Mouse (Mus musculus) urinary bladder, adult 18-20 months (tissue): ENCODE data around the gene Ninj2.
"Not testable (repeated sequence)": the region's sequence is repeated elsewhere in the genome, so short reads cannot be mapped to it uniquely, and the experiment has no call there.

Experiments used
- DNase-seq, 2 experiments: peaks; one replicate each; pipeline ENCODE4 v3.0.0; 2022; ENCODE audit warnings: low spot score in 2 of 2, mixed read lengths in 2 of 2

Gene Ninj2

GRCm38 (mm10) chr6:120093100-120093499 is at the start of gene Ninj2:
Gene Ninj2, plus strand, starts transcription at chr6:120093350.
- DNase-seq, result no peak

- DNase-seq, result no peak
These were observed 47.7 kb upstream of the Ninj2 start for GRCm38 (mm10) chr6:120045406-120045805.

GRCm38 (mm10) chr6:120047705-120048292 is 45.4 kb upstream of the Ninj2 start:
- DNase-seq, result no peak

DNA sequence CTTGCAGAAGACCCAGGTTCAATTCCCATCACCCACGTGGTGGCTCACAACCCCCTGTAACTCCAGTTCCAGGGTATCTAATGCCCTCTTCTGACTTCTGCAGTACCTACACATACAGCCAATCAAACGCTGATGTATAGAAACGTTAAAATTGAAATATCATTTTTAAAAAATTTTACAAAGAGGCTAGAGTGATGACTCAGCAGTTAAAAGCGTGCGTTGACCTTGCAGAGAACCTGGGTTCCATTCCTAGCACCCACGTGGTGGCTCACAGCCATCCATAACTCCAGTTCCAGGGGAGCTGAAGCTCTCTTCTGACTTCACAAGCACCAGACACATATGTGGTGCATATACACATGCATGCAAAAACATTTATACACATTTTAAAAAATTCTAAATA is 38.7 kb upstream of the Ninj2 start:
- no peak for DNase-seq

DNA sequence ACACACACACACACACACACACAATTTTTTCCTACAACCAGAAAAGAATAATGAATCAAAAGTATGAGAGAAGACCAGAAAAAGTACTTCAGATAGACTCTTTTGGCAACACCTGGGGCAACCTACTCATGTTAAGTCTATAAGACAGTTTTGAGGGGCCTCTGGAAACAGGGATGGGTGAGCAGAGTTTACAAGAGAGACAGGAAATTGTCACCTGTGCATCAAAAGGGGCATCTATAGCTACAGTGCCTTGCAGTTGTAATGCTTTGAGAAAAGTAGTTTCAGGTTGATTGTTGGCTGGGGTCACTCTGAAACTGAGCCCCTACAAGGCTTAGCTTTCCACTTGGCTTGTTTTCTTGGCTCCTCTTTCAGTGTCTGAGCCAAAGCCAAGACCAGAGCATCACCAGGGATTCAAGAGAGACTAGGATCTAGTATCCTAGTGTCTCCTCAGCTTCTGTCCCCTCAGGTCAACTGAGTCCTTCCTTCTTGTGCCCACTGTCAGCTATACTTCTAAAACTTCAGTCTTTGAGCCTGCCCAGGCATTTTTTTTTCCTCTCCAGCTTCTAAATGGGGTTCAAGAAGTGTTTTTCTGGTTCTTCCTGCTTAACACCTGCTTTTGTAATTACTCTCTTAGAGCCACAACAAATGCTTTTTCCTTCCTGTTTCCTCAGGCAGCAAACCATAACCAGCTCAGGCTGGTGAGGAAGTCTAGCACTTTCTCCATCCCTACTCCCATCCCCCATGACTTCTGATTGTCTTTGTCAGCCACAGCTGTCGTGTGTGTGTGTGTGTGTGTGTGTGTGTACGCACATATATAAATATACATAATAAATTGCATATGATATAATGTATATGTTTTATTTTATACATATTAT is 37.2 kb upstream of the Ninj2 start:
- no peak for DNase-seq

DNA sequence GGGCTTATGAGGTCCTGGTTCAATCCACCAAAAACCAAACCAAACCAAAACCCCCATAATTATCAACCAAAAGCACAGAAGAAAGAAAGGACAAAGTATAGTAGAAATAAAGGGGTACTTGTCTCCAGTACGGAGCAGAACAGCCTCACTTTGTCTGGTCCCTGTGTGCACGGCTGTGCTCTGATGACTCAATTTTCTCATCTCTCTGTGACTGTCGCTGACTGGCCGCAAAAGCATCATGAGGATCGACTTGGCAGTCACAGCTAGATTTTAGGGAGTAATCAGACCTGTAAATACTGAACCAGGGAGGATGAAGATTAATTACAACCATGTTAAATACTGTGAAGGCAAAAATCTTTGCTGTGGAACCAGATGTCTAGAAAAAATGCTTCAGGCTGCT is 30.2 kb upstream of the Ninj2 start:
- DNase-seq, result no peak

- no peak for DNase-seq
These were observed 28.5 kb upstream of the Ninj2 start for GRCm38 (mm10) chr6:120064627-120065026.

GRCm38 (mm10) chr6:120065552-120066177 is 27.5 kb upstream of the Ninj2 start:
- DNase-seq, result no peak

GRCm38 (mm10) chr6:120069546-120069945 is 23.6 kb upstream of the Ninj2 start:
- DNase-seq, result no peak

DNA sequence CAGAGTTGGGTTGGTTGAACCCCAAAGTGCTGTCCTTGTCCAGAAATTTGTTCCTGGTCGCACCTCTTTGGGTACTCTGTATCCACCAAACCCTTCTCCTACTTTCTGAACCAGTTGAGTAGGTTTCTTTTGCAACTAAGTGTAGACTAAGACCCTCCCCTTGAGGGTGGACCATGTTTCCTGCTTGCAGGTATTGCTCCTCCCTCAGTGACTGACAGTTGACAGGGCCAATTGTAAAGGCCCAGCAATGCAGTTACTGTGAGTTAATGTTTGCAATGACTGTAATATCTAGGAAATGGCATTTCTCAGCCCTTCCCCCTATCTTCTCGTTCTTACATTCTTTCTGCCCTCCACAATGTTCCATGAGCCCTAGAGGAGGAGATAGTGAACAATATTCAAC is 20.5 kb upstream of the Ninj2 start:
- no peak for DNase-seq

- no peak for DNase-seq
These were observed 16.3 kb upstream of the Ninj2 start for GRCm38 (mm10) chr6:120076619-120077450.

GRCm38 (mm10) chr6:120079547-120079946 is 13.6 kb upstream of the Ninj2 start:
- DNase-seq, result no peak

DNA sequence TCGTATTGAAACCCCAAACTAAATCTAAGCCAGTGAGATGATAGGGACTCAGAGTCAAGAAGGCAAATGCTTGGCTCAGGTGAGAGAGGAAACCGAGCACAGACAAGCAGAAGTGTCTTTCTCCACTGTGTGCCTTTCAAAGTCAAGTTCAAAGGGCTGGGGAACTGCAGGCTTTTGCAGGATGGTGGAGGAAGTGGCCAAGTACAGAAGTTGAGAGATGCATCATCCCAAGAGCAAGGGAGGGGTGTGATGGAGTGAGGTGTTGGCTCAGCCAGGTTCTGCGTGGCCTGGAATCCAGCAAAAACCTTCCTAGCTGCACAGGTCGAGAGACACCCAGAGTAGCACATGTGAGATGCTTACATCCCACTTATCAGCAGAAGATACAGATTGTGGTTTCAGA is 11.6 kb upstream of the Ninj2 start:
- no peak for DNase-seq

DNA sequence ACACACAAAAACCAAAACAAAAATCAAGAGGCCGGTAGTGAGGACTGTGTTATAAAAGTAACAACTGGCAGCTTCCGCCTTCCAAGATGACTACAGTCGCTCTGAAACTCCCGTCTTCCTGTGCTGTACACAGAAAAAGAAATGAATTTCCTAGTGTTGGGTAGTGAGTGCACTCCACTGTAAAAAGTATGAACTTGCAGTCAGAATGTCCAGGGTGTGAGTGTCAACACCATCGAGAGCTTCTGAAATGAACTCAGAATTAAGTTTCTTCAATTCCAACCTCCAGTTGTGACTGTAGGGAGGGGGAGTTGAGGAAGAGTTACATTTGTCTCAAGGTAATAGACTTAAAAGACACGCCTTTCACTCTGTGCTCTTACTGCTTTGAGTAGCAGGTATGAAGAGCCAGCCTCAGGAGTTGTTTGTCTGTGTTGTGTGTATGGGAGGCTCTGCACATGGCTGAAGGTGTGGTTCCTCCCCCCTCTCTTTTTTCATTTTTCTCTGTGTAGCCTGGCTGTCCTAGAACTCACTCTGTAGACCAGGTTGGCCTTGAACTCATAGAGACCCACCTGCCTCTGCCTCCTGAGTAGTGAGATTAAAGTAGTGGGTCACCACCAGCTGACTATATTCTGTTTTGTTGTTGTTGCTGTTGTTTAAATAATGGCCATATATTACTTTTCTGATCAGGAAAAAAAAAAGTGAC is 10.7 kb upstream of the Ninj2 start:
- no peak for DNase-seq

DNA sequence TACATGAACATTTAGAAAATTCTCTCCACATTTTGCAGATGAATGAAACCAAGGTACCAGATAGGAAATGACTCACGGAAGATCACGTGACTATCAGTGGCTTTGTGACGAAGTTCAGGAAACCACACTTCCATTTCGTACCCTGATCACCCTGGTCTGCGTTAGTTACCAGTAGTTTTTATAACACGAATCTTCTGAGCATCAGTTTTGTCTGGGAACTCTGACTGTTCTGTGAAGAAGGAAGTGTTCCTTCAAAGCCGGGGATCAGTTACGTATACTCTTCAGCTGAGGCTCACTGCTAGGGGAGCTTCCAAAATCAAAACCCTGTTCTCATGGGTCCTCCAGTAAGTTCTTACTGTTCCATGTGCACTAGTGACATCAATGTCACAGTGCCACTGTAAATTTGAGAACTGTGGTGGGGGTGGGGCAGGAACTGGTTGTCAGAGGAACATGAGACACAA is 10.2 kb upstream of the Ninj2 start:
- DNase-seq, result no peak

DNA sequence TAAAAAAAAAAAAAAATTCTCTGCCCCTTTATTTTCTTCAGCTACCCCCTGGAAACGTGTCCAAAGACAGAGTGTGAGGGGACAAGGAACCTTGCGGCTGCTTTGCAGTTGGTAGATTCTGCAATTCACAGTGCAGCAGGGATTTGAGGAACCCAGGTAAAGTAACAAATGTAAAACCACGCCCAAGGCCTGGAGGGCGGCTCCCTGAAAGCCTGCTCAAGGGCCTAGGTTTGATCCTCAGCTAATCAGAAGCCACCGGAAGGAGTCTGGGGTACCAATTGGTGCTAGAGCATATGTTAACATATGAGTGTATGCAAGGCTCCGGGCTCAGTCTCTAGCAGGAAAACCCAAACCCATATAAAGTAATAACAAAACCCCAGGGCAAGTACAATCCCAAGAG is 9.7 kb upstream of the Ninj2 start:
- DNase-seq, result no peak

- DNase-seq, result no peak
These were observed 8.2 kb upstream of the Ninj2 start for GRCm38 (mm10) chr6:120084983-120085382.

GRCm38 (mm10) chr6:120085832-120086231 is 7.3 kb upstream of the Ninj2 start:
- no peak for DNase-seq

GRCm38 (mm10) chr6:120087041-120087440 is 6.1 kb upstream of the Ninj2 start:
- DNase-seq, result not testable (repeated sequence)

DNA sequence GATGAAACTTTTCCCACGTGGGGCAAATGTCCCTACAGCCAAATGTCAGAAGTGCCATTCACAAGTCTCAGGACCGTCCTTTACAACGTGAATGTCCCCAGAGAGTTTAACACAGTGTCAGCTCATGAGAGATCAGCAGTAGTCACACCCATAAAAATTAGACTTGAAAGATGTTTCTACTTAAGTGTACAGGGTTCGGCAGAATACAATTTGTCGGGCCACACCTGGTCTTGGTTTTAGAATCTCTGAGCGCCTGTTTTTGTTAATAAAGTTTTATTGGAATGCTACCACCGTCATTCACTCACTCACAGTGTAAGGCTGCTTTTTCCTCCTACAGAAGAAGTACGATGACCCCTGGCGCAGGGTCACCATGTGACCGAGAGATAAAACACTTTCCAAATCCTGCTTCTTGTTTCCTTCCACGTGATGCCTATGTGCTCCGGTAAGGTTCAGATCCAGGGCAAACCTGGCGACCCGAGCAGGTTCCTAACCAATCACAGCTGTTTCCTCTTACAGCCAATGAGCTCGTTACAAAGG is 2.4 kb upstream of the Ninj2 start:
- no peak for DNase-seq

- no peak for DNase-seq
These were observed 1.2 kb upstream of the Ninj2 start for GRCm38 (mm10) chr6:120091956-120092355.
